Mouse (Mus musculus): ENCODE results near the gene Nfu1. TPM values are rescaled to one million over a fixed set of nuclear protein-coding genes. Genes with fewer than 3 reads are reported as not detected.

Gene Nfu1
- total and polyA plus RNA-seq, 3 experiments: 111 to 123 TPM; not detected in 1

DNA sequence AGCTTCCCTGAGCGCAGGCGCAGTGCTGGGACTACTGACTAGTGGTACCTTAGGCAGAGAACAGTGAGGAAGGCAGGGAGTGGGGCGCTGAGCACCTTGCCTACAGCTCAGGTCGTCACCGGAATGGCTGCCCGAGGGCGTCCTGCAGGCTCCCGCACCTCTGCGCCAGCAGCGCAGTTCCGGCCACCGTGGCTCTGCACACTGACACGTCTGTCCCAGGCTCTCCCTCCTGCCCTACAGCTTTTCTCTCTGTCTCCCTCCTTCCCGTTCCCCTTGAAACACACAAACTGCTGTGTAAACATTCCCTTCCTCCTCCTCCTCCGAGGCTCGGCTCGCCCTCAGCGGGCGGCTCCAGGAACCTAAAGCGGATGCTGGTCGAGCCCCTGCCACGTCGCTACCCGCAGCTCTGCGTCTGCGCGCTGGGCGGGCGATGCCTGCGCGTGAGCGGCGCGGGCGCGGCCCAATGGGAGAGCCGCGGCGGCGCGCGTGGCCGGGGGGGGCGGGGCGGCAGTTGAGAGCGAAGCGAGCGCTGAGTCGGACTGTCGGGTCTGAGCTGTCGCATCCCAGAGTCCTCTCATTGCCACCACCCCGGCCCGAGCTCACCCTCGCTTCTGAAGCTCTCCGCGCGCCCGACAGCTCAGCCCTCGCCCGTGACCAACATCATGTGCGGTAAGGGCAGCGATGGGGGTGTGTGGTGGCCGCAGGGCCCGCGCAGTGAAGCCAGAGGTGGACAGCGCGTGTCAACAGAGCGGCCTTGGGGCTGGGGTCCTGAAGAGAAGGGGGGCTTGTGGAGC is 33.5 kb downstream of the Nfu1 start, which contains the start of gene Gfpt1 (continued):
- TF ChIP-seq MEF2A (IDR thresholded peaks at IDR 0.05; ENCODE audit: extremely low read depth, insufficient replicate concordance, low read depth, low read length, poor library complexity, severe bottlenecking): no peak
- 0 out of 2 replicates have a peak, but pooled peaks have one; percentile 20 for TF ChIP-seq ELF1 (IDR thresholded peaks at IDR 0.05; ENCODE audit: low read depth, low read length)
- TF ChIP-seq JUND (IDR thresholded peaks at IDR 0.05; ENCODE audit: low read depth, low read length): no peak
- no peak for TF ChIP-seq CHD2 (IDR thresholded peaks at IDR 0.05; ENCODE audit: low read length)
- peak; percentile 76 for TF ChIP-seq TBP (IDR thresholded peaks at IDR 0.05; ENCODE audit: low read depth, low read length)
- TF ChIP-seq NELFE (IDR thresholded peaks at IDR 0.05; ENCODE audit: low read depth, low read length): peak; percentile 91
- no peak for TF ChIP-seq ZC3H11A (IDR thresholded peaks at IDR 0.05; ENCODE audit: low read depth, low read length)

DNA sequence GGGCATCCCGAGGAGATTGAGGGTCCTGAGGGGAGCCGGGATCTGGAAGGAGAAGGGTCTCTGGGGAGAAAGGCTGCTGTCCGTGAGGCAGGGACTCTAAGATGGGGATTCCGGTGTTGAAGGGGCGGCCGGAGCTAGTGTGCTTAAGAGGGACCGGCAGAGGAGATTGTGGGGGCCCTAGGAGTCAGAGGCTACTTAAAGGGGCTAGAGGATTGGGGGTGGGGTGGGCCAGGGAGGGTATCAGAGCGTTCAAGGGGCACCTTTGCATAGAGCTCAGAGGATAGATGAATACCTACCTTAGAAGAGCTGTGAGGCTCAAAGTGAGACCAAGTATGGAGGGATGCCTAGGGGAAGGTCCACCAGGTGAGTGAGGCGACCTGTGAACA is 34.1 kb downstream of the Nfu1 start:
- Histone ChIP-seq H3K27ac (ENCODE audit: control insufficient read depth, low read depth, low read length) (peak overlapping the region; percentile 92), H3K27me3 (ENCODE audit: control insufficient read depth in 1 of 2, insufficient read depth in 2 of 2, low read length in 2 of 2) (no peaks in the 10 kb centered on the region), H3K79me2 (ENCODE audit: control insufficient read depth, insufficient read depth, low read length, poor library complexity) (peaks cover 28% of the 10 kb centered on the region), H3K4me3 (ENCODE audit: control insufficient read depth in 1 of 2, insufficient read depth in 1 of 2, low read depth in 2 of 2, low read length in 2 of 2) (peak overlapping the region; percentile 82 to 99), H3K9me3 (replicated peaks; ENCODE audit: insufficient read depth, low read length) (no peaks in the 10 kb centered on the region), H3K9ac (ENCODE audit: control insufficient read depth, low read depth, low read length, poor library complexity, severe bottlenecking) (peak overlapping the region; percentile 99), H3K4me1 (ENCODE audit: control insufficient read depth in 1 of 2, insufficient read depth in 2 of 2, low read length in 2 of 2) (peaks cover 17 to 34% of the 10 kb centered on the region in 2 experiments), H3K36me3 (ENCODE audit: control insufficient read depth in 1 of 2, insufficient read depth in 2 of 2, low read length in 2 of 2) (peaks cover 12 to 36% of the 10 kb centered on the region in 2 experiments)
- TF ChIP-seq MAX (IDR thresholded peaks at IDR 0.05; ENCODE audit: low read length) (peak; percentile 9; the same call in 1 of the 2 replicates), GABPA (IDR thresholded peaks at IDR 0.05; ENCODE audit: low read depth, low read length) (no peak), TCF12 (IDR thresholded peaks at IDR 0.05; ENCODE audit: low read depth, low read length) (peak; percentile 3; the same call in 1 of the 2 replicates)
- peak; percentile 48 for DNase-seq (ENCODE audit: low read depth, low spot score)

DNA sequence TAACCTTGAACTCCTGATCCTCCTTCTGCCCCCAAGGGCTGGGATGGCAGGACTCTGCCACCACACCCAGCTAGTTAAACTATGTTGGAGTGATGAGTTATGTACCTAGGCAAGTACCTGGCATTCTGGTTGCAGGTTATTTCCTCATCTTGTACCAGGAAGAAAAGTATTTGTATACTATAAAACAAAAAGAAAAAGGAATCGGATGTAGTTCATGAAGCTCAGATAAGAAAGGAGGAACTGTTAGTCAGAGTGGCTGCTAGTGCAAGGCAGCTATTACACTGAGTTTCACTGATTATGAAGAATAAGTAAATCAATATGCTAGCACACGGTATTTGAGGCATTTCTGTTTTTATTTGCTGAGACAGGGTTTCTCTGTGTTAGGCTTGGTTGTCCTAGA is 35.9 kb downstream of the Nfu1 start:
- DNase-seq (ENCODE audit: low read depth, low spot score): peak; percentile 76
- Histone ChIP-seq H3K9me3 (replicated peaks; ENCODE audit: insufficient read depth, low read length) (no peaks in the 10 kb centered on the region), H3K27me3 (ENCODE audit: control insufficient read depth in 1 of 2, insufficient read depth in 2 of 2, low read length in 2 of 2) (no peaks in the 10 kb centered on the region), H3K27ac (ENCODE audit: control insufficient read depth, low read depth, low read length) (peak overlapping the region; percentile 92), H3K79me2 (ENCODE audit: control insufficient read depth, insufficient read depth, low read length, poor library complexity) (peaks cover 28% of the 10 kb centered on the region), H3K9ac (ENCODE audit: control insufficient read depth, low read depth, low read length, poor library complexity, severe bottlenecking) (peak overlapping the region; percentile 56), H3K36me3 (ENCODE audit: control insufficient read depth in 1 of 2, insufficient read depth in 2 of 2, low read length in 2 of 2) (peaks cover 16 to 36% of the 10 kb centered on the region in 2 experiments), H3K4me1 (ENCODE audit: control insufficient read depth in 1 of 2, insufficient read depth in 2 of 2, low read length in 2 of 2) (peaks cover 17 to 34% of the 10 kb centered on the region in 2 experiments), H3K4me3 (ENCODE audit: control insufficient read depth in 1 of 2, insufficient read depth in 1 of 2, low read depth in 2 of 2, low read length in 2 of 2) (peak overlapping the region; percentile 39 to 82)
- peak; percentile 51 for TF ChIP-seq ZNF384 (IDR thresholded peaks at IDR 0.05; ENCODE audit: low read depth, low read length)
- TF ChIP-seq TBP (IDR thresholded peaks at IDR 0.05; ENCODE audit: low read depth, low read length): 0 out of 2 replicates have a peak, but pooled peaks have one; percentile 38
- TF ChIP-seq ETS1 (IDR thresholded peaks at IDR 0.05; ENCODE audit: low read depth, low read length): peak; percentile 71
- no peak for TF ChIP-seq POLR2AphosphoS5 (IDR thresholded peaks at IDR 0.05; ENCODE audit: borderline replicate concordance, low read depth, low read length)
- TF ChIP-seq SMC3 (IDR thresholded peaks at IDR 0.05; ENCODE audit: low read depth, low read length): no peak; the same call in 1 of the 2 replicates
- TF ChIP-seq ELF1 (IDR thresholded peaks at IDR 0.05; ENCODE audit: low read depth, low read length): peak; percentile 68
- no peak for TF ChIP-seq ZKSCAN1 (IDR thresholded peaks at IDR 0.05; ENCODE audit: low read depth, low read length)
- peak; percentile 77 to 87 for TF ChIP-seq EP300 (IDR thresholded peaks at IDR 0.05; ENCODE audit: low read depth in 1 of 2, low read length in 2 of 2)
- TF ChIP-seq TAL1 (IDR thresholded peaks at IDR 0.05; ENCODE audit: low read length): peak; percentile 26
- no peak for TF ChIP-seq POLR2A (IDR thresholded peaks at IDR 0.05; ENCODE audit: control insufficient read depth in 1 of 2, insufficient read depth in 1 of 2, low read depth in 1 of 2, low read length in 2 of 2, poor library complexity in 1 of 2)
- 0 out of 2 replicates have a peak, but pooled peaks have one; percentile 30 for TF ChIP-seq MYB (IDR thresholded peaks at IDR 0.05; ENCODE audit: low read depth, low read length)
- no peak for TF ChIP-seq MAFK (IDR thresholded peaks at IDR 0.05; ENCODE audit: borderline replicate concordance, low read depth, low read length)
- peak; percentile 86 for TF ChIP-seq GATA1 (IDR thresholded peaks at IDR 0.05; ENCODE audit: low read depth, low read length)
- no peak for TF ChIP-seq MAX (IDR thresholded peaks at IDR 0.05; ENCODE audit: low read length)
- TF ChIP-seq HCFC1 (IDR thresholded peaks at IDR 0.05; ENCODE audit: low read depth, low read length): peak; percentile 32; the same call in 1 of the 2 replicates
- no peak for TF ChIP-seq GABPA (IDR thresholded peaks at IDR 0.05; ENCODE audit: low read depth, low read length)
- TF ChIP-seq MAZ (IDR thresholded peaks at IDR 0.05; ENCODE audit: low read depth, low read length): no peak
- TF ChIP-seq ZC3H11A (IDR thresholded peaks at IDR 0.05; ENCODE audit: low read depth, low read length): no peak
- TF ChIP-seq NELFE (IDR thresholded peaks at IDR 0.05; ENCODE audit: low read depth, low read length): no peak
- peak; percentile 83 for TF ChIP-seq SIN3A (IDR thresholded peaks at IDR 0.05; ENCODE audit: low read length)
- peak; percentile 81; the same call in 1 of the 2 replicates for TF ChIP-seq RCOR1 (IDR thresholded peaks at IDR 0.05; ENCODE audit: low read depth, low read length)
- no peak for TF ChIP-seq USF1 (IDR thresholded peaks at IDR 0.05; ENCODE audit: low read depth, low read length)

All from MEL (cell line).